Mouse (Mus musculus): ENCODE data around the gene Rnf10.
A peak's percentile ranks its signal among the peaks of the same experiment; 100 is the strongest.

Gene Rnf10

GRCm38 (mm10) chr5:115233031-115233780 lies 39.5 kb downstream of the Rnf10 start:
- no peak for DNase-seq

GRCm38 (mm10) chr5:115232516-115232915 lies 40.2 kb downstream of the Rnf10 start:
- no peak for DNase-seq

DNA sequence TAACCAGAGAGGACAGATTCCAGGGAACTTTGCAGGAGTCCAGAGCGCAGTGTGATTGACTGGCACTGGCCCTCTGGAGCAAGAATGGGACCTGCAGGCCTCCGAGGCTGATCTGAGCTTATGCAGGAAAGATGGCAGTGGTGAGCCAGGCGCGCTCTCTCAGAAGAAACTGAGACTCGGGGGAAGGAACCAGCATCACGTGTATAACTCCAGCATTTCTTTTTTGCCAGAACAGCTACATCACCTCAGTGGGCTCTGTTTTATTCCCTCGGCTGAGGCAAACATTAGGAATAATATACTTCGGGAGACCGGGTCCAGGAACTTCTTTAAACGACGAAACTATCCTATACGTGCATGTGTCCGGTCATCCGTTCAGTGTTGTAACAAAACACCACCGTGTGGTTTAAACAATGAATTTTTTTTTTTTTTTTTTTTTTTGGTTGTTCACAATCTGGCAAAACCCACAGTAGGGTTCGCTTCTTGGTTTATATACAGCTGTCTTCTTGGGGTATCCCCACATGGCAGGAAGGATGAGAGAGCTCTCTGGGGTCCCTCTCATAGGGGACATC lies 41.1 kb downstream of the Rnf10 start:
- no peak for DNase-seq

GRCm38 (mm10) chr5:115230830-115231551 lies 41.7 kb downstream of the Rnf10 start:
- no peak for DNase-seq

DNA sequence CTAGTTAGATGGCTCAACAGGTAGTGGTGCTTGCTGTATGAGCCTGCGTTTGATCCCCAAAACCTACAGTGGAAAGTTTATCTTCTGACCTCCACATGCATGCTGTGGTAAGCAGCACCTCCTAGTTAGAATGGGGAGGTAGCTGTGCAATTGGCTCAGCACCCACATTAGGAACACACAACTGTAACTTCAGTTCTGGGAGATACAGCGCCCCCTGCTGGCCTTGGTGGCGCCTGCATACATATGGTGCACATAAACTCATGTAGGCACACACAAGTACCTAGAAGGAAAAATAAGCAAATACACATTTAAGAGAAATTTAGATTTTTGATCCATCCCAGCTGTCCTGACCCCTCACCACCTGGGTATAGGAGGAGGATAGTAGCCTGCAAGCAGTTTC lies 50.2 kb downstream of the Rnf10 start:
- no peak for DNase-seq

DNA sequence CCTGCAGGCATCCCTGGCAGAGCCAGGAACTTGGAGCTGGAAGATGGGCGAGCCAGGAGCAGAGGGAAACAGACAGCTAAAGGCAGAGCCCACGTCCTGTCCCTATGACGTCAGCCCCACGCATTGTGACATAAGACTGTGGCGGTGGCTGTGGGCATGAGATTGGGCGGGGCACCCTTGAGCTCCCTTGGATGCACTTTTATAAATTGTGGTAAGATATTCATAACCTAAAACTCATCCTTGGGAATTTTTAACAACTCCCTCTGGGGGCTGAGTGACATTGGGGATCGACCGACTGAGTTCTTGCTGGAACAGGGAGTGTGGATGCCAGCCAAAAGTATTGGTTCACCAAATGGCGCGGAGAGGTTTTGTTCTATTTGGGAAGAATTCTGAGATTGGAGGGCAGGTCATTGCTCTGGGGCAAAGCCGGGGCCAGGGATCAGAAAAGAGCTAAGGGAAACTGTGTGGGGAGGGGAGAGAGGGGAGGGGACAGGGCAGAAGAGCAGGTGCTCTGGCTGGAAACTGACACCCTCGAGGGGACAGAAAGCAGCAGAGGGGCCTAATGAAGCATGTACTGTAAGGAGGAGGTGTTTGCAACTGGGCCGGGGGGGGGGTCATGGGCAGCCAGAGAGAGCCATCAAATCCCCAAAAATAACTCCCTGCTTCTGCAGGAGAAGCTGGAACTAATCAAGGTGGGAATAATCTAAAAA lies 51.6 kb downstream of the Rnf10 start:
- no peak for DNase-seq

DNA sequence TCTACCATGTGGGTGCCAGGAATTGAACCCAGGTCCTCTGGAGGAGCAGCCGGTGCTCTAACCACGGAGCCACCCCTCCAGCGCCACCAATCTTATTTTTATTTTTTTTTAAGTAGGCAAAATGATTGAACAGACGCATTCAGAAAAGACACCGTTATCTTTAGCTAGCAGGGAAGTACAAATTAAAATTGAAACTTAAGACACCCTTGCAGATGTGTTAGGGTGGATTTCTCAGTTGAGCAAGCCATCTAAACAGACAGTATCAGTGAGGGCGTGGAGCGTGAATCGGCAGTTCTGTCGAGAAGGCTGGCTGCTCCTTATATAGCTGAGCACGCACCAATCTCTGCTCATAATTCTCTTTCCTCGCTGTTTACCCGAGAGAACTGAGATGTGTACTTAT lies 54.7 kb downstream of the Rnf10 start:
- no peak for DNase-seq

DNA sequence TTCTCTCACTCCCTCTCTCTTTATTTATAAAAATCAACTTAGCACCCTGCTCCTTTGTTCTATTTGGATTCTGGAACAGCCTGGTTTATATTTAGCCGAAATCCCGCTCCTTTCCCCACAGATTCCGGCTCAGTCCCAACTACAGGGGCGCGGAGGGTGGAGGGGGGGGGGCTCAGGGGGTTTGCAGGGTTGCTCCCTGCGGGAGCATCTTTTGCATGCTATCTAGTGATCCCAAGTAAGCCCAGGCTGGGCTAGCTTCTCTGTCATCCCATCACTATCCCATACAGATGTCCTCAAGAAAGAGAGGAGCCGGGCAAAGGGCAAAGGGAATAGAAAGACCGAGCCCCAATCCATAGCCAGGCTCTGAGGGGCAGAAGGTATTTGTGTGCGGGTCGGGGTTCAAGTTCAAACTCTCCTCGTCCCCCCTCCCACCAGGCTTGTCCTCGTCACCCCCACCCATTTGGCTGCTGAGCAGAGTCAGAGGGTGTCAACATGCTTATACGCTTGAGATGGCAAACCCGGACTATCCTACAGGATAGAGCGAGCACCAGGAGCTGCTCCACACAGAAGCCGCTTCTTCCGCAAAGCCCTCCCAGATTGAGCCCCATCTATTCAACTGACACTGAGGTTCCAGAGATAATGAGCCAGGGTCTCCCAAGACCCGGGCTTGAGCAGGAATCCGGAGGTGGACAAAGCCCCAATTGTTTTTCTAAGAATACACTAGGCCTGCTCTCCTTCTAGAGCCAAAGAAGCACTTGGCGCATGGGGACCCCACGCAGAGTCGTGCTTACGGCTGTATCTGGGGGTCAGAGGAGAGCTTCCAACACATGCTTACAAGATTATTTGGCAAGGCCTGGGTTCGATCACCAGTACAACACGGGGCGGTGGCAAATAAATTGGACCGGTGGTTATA lies 57.2 kb downstream of the Rnf10 start:
- DNase-seq: no peak

GRCm38 (mm10) chr5:115214864-115215263 lies 57.8 kb downstream of the Rnf10 start:
- DNase-seq: no peak

DNA sequence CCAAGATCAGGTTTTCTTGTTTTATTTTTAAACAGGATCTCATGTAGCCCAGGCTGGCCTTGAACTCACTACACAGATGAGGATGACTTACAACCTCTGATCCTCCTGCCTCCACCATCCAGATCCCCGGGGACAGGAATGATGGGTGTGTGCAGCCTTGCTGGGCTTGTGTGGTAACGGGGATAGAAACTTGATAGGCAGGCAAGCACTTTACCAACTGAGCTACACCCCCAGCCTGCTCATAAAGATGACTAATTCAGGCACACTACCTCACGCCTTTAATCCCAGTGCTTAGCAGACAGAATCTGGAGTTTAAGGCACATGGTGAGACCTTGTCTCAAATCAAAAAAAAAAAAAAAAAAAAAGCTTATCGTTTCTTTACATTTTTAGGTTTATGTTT lies 59.8 kb downstream of the Rnf10 start:
- no peak for DNase-seq

DNA sequence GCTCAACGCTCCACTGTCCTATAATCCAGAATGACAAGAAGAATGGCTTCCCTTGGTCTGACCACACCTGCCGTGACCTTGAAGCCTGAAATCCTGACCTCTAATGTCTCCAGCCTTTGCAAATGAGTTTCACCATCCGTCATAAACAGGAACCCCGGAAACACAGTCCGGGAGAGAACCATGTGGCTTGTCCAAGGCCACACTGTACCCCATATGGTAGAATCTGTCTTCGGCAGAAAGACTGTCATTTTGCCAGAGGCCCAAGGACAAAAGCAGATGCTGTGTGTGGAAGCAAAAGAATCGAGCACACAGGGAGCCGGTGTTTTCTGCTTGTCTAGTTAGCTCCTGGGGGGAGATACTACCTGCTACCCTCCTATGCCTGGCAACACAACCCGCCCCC lies 60.2 kb downstream of the Rnf10 start:
- DNase-seq: no peak

DNA sequence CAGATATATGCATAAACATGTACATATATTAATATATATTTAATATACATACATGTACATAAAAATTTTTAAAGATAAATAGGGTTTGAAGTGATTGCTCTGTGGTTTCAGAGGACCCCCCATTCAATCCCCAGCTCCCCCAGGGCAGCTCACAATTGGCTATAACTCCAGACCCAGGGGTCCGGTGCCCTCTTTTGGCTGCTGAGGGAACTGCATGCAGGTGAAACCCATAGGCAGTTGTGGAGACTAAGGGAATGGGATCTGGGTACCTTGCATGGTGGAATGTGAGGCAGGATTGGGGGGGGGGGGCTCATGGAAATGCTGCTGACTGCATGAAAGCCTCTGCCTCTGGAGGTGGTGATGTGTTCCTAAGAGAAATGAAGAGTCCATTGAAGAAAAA lies 62.3 kb downstream of the Rnf10 start:
- peak; percentile 50 for DNase-seq

GRCm38 (mm10) chr5:115208601-115209000 lies 64.1 kb downstream of the Rnf10 start:
- no peak for DNase-seq

DNA sequence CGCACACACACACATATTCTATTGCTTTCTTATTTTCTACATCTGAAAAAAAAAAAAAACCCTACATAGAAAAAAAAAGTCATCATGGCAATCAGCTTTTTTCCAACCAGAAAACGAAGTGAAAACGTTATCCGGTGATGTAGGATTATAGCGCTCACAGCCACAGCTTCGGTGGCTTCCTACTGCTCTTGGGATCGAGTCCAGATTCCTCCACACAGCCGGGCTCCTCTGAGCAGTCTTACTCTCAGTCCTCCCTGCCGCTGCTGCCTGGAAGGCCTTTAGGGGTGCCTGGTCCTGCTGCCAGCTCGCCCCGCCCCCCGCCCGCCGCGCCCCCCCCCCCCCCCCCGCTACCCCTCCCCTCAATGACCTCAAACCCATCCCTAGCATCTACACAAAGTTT lies 64.8 kb downstream of the Rnf10 start:
- no peak for DNase-seq

- DNase-seq: no peak
Observed at GRCm38 (mm10) chr5:115207244-115207643, 65.5 kb downstream of the Rnf10 start.

DNA sequence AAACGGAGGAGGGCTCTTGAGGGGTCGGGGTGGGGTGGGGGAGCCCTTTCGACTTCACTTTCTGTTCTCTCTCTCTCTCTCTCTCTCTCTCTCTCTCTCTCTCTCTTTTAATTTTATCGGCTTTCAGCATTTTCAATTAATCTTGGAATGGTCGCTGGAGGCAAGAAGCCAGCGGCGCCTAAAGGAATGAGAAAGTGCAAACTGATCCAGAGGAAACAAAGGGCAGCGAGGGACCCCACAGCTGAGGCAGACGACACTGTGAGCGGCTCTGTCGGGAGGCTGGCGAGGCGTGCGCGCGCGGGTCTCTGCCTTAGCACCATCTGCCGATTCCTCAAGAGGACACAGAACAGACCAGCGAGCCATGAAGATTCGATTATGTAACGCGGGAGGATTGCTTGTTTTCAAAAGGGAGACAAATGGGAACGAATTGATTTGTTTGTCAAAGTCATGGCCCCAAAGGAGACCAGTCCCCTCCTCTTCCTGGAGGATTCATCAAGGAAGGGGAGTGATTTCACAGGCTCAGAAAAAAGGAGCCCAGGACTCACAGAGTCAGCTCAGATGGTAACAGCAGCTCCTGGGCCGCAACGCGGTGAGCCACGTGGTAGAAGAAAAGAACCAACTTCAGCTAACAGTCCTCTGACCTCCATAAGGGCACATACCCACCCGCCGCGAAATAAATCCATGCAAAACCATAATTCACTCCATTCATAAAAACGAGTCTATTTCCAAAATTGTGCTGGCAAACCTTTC lies 68.0 kb downstream of the Rnf10 start:
- peak; percentile 47 for DNase-seq

- peak; percentile 21 for DNase-seq
Observed at GRCm38 (mm10) chr5:115203735-115204561, 68.8 kb downstream of the Rnf10 start.

DNA sequence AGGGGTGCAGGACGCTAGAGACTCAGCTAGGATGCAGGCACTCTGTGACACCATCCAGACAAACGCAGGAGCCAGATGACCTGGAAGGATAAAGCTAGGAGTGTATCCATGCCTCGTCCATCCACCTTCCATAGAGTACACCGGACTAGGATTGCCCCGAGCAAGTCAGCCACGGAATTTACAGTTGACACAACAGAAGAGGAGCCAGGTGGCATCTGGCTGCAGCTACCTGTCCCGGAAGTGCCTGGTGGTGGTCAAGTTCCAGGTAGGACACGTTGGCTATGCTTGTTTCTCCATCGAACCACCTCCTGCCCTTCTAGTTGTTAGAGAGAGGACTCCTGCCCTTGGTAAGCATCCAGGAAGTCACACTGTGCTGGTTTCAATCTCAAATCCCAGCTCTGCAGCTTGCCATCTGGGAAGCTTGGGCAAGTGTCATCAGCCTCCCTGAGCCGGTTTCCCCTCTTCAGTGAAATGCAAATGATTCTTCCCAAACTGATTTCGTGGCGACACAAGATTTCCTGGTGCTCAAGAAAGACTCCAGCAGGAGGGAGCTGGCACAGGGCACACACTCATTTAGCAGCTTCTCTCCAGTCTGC lies 78.0 kb downstream of the Rnf10 start:
- no peak for DNase-seq

- DNase-seq: peak; percentile 61
Observed at GRCm38 (mm10) chr5:115193669-115194625, 78.8 kb downstream of the Rnf10 start, which contains the start of gene Cabp1. Cabp1 (minus strand) TSS chr5:115194381.
